Mouse (Mus musculus): Measurements from ENCODE around the gene Scin. TPM values are rescaled to one million over a fixed set of nuclear protein-coding genes. Genes with fewer than 3 reads are reported as not detected.
A peak's percentile ranks its signal among the peaks of the same experiment; 100 is the strongest.

Gene Scin
- polyA plus RNA-seq, 1 experiment from 2014 or later, result 0.36 TPM

- WGBS, result 98% methylated on average over 2 of the region's 2 CpGs
- H3K4me1 ChIP-seq, result no peaks in the 10 kb centered on the region
- no peaks in the 10 kb centered on the region for H3K27me3 ChIP-seq
- H3K27ac ChIP-seq, result no peak overlapping the region
- no peaks in the 10 kb centered on the region for H3K9me3 ChIP-seq
- H3K4me2 ChIP-seq, result no peak overlapping the region
- H3K9ac ChIP-seq, result no peak overlapping the region
- no peak for ATAC-seq (ENCODE audit: low FRiP score)
- no peak overlapping the region for H3K4me3 ChIP-seq (replicated peaks)
- H3K36me3 ChIP-seq (replicated peaks), result no peaks in the 10 kb centered on the region
Measured at GRCm38 (mm10) chr12:40102359-40102758, 31.7 kb downstream of the Scin start.

DNA sequence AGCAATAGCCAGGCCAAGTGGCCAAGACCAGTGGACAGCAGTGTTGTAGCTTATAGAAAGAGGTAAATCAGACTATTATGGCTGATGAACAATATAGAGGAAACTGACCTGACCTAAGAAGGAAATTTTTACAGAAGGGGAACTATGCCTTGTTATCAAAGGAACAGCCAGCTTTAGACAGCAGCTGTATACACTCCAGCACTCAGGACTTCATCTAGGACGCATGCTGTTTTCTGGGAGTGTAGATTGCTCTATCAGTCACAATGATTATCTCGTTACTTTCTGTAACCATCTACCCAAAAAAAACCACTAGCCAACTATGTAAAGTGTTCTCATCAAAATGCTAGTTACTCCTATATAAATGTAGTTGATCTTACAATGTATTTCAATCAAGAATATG, 34.6 kb downstream of the Scin start:
- H3K4me1 ChIP-seq, result no peaks in the 10 kb centered on the region
- no peak overlapping the region for H3K4me3 ChIP-seq (replicated peaks)
- ATAC-seq (ENCODE audit: low FRiP score), result no peak
- no peaks in the 10 kb centered on the region for H3K9me3 ChIP-seq
- no peaks in the 10 kb centered on the region for H3K36me3 ChIP-seq (replicated peaks)
- no peak overlapping the region for H3K9ac ChIP-seq
- H3K27ac ChIP-seq, result no peak overlapping the region
- H3K4me2 ChIP-seq, result no peak overlapping the region
- no peaks in the 10 kb centered on the region for H3K27me3 ChIP-seq
- 83% methylated on average over 2 of the region's 2 CpGs for WGBS

GRCm38 (mm10) chr12:40097449-40097848, 36.6 kb downstream of the Scin start:
- no peak for ATAC-seq (ENCODE audit: low FRiP score)
- WGBS, result 94% methylated on average over 4 of the region's 4 CpGs
- Histone ChIP-seq H3K4me2 (no peak overlapping the region), H3K36me3 (replicated peaks) (no peaks in the 10 kb centered on the region), H3K4me1 (no peaks in the 10 kb centered on the region), H3K9me3 (no peaks in the 10 kb centered on the region), H3K27me3 (no peaks in the 10 kb centered on the region), H3K9ac (no peak overlapping the region), H3K4me3 (replicated peaks) (no peak overlapping the region), H3K27ac (no peak overlapping the region)

DNA sequence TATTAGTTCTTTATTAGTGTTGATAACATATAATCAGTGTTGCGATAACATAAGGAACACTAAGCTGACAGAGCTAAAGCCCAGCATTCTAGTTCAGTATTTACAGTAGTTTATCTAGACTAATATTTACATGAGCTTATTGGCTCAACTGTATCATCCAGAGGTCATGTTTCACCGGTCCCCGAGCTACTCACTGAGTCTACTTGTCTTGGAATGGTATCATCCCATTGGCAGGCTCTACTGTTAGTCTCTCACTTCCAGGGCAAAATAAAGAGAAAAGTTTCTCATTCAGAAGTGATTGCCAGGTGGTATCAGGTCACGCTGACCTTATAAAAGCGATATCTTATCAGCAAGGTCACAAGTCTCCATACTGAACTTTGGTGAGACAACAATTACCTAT, 37.0 kb downstream of the Scin start:
- WGBS, result 95% methylated on average over 5 of the region's 5 CpGs
- Histone ChIP-seq H3K27me3 (no peaks in the 10 kb centered on the region), H3K4me3 (replicated peaks) (no peak overlapping the region), H3K36me3 (replicated peaks) (no peaks in the 10 kb centered on the region), H3K27ac (no peak overlapping the region), H3K9ac (no peak overlapping the region), H3K9me3 (no peaks in the 10 kb centered on the region), H3K4me2 (no peak overlapping the region), H3K4me1 (no peaks in the 10 kb centered on the region)
- no peak for ATAC-seq (ENCODE audit: low FRiP score)

DNA sequence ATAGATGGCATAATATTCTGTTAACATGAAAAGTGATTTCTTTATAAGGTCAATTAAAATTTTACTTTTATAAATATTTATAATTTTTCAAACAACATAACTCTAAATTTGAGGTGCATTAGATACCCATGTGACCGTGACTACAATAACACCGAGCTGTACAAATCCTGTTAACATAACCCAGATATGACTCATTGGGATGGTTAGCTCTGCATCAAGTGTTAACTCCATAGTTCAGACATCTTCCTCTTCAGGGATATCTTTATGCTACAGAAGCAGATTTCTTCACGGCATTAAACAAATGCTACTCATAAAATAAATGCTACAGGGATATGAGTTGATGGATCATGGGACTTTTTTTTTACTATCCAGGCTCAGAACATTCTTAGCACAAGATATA, 37.6 kb downstream of the Scin start:
- no peak for ATAC-seq (ENCODE audit: low FRiP score)
- 92% methylated on average over 3 of the region's 3 CpGs for WGBS

GRCm38 (mm10) chr12:40090017-40090416, 44.0 kb downstream of the Scin start:
- no peak overlapping the region for H3K27ac ChIP-seq
- 84% methylated on average over 3 of the region's 3 CpGs for WGBS
- H3K9ac ChIP-seq, result no peak overlapping the region
- no peak for ATAC-seq (ENCODE audit: low FRiP score)
- no peak overlapping the region for H3K4me2 ChIP-seq
- no peaks in the 10 kb centered on the region for H3K36me3 ChIP-seq (replicated peaks)
- H3K4me3 ChIP-seq (replicated peaks), result no peak overlapping the region
- H3K27me3 ChIP-seq, result no peaks in the 10 kb centered on the region
- peaks cover 6% of the 10 kb centered on the region; the same call in 1 of the 2 replicates for H3K4me1 ChIP-seq
- no peaks in the 10 kb centered on the region for H3K9me3 ChIP-seq

More for the DNA sequence above, 37.6 kb downstream of the Scin start:
- Histone ChIP-seq H3K9ac (no peak overlapping the region), H3K27me3 (no peaks in the 10 kb centered on the region), H3K36me3 (replicated peaks) (no peaks in the 10 kb centered on the region), H3K9me3 (no peaks in the 10 kb centered on the region), H3K27ac (no peak overlapping the region), H3K4me2 (no peak overlapping the region), H3K4me1 (no peaks in the 10 kb centered on the region), H3K4me3 (replicated peaks) (no peak overlapping the region)

DNA sequence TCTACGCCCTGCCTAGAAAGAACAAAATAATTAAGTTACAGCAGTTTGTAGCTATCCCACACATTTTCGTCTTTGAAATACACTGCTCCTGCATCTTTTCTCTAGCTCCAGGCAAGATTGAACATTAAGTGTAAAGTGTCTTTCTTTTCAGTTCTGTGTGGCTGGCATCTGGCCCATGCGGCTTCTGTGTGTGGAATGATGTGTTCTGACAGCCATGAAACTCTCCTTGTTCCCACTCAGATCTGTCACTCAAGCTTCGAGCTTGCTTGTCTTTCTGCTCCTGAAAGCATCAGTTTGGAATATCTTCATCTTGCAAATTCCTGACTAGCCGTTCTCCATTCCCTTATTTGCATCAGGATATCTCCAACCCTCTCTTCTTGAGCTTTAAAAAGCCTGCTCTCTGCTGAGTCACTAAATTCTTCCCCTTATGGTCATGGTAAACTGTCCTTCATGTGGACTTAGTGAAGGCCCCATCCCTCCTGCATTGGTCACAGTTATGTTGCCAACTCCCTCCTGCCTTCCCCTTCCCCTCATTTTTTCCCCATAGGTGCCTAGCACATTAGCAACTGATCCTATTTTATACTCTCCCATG, 48.2 kb downstream of the Scin start:
- Histone ChIP-seq H3K27me3 (no peaks in the 10 kb centered on the region), H3K9me3 (no peaks in the 10 kb centered on the region), H3K4me1 (peaks cover 6% of the 10 kb centered on the region; the same call in 1 of the 2 replicates), H3K27ac (no peak overlapping the region), H3K9ac (no peak overlapping the region), H3K4me2 (no peak overlapping the region), H3K36me3 (replicated peaks) (no peaks in the 10 kb centered on the region), H3K4me3 (replicated peaks) (no peak overlapping the region)
- 77% methylated on average over 5 of the region's 5 CpGs for WGBS
- no peak for ATAC-seq (ENCODE audit: low FRiP score)

DNA sequence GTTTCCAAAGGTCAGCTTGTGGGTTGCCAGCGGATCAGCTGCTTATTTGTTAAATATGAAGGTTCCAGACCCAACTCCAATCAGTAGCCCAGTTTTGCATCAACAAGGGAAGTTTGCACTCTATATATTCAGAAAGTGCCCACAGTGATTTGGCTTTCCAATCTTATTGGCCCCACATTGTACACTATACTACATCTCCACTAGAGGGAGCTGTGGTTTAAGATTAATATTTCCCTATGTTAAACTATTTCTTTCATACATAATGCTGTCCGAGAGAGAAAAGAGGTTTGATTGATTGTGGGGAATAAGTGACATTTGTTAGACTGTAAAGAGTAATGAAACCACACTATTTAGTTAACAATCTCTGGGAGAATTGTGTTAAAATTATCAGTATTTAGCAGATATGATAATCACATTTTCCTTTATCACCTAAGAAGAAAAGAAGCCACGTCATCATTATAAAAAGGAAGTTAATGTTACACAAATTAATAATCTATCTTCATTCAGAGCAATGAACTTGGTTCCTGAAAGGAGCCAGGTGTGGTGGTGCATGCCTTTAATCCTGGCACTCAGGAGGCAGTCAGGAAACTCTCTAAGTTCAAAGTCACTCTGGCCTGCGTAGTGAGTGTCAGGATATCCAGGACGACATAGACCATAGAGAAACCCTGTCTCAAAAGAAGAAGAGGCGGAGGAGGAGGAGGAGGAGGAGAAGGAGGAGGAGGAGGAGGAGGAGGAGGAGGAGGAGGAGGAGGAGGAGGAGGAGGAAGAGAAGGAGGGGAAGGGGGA, 51.4 kb downstream of the Scin start:
- WGBS, result 57% methylated on average over 5 of the region's 6 CpGs
- Histone ChIP-seq H3K4me3 (replicated peaks) (no peak overlapping the region), H3K4me2 (no peak overlapping the region), H3K27ac (no peak overlapping the region), H3K9ac (no peak overlapping the region), H3K27me3 (no peaks in the 10 kb centered on the region), H3K9me3 (no peaks in the 10 kb centered on the region), H3K36me3 (replicated peaks) (no peaks in the 10 kb centered on the region), H3K4me1 (peaks cover 6% of the 10 kb centered on the region; the same call in 1 of the 2 replicates)
- ATAC-seq (ENCODE audit: low FRiP score), result 0 out of 2 replicates have a peak, but pooled peaks have one; percentile 44

GRCm38 (mm10) chr12:40082048-40082447, 52.0 kb downstream of the Scin start:
- H3K27ac ChIP-seq, result no peak overlapping the region
- H3K4me3 ChIP-seq (replicated peaks), result no peak overlapping the region
- H3K27me3 ChIP-seq, result no peaks in the 10 kb centered on the region
- 78% methylated on average over 5 of the region's 5 CpGs for WGBS
- no peaks in the 10 kb centered on the region for H3K36me3 ChIP-seq (replicated peaks)
- H3K4me2 ChIP-seq, result no peak overlapping the region
- no peaks in the 10 kb centered on the region for H3K9me3 ChIP-seq
- H3K9ac ChIP-seq, result no peak overlapping the region
- peaks cover 6% of the 10 kb centered on the region; the same call in 1 of the 2 replicates for H3K4me1 ChIP-seq
- no peak for ATAC-seq (ENCODE audit: low FRiP score)

GRCm38 (mm10) chr12:40073660-40074059, 60.4 kb downstream of the Scin start:
- no peak overlapping the region for H3K4me2 ChIP-seq
- H3K9me3 ChIP-seq, result no peaks in the 10 kb centered on the region
- H3K27me3 ChIP-seq, result no peaks in the 10 kb centered on the region
- no peak overlapping the region for H3K9ac ChIP-seq
- WGBS, result 76% methylated on average over 5 of the region's 5 CpGs
- no peaks in the 10 kb centered on the region for H3K4me1 ChIP-seq
- ATAC-seq (ENCODE audit: low FRiP score), result no peak
- H3K4me3 ChIP-seq (replicated peaks), result no peak overlapping the region
- no peaks in the 10 kb centered on the region for H3K36me3 ChIP-seq (replicated peaks)
- no peak overlapping the region for H3K27ac ChIP-seq

- no peak for ATAC-seq (ENCODE audit: low FRiP score)
Measured at GRCm38 (mm10) chr12:40047024-40047423, 87.0 kb downstream of the Scin start.

DNA sequence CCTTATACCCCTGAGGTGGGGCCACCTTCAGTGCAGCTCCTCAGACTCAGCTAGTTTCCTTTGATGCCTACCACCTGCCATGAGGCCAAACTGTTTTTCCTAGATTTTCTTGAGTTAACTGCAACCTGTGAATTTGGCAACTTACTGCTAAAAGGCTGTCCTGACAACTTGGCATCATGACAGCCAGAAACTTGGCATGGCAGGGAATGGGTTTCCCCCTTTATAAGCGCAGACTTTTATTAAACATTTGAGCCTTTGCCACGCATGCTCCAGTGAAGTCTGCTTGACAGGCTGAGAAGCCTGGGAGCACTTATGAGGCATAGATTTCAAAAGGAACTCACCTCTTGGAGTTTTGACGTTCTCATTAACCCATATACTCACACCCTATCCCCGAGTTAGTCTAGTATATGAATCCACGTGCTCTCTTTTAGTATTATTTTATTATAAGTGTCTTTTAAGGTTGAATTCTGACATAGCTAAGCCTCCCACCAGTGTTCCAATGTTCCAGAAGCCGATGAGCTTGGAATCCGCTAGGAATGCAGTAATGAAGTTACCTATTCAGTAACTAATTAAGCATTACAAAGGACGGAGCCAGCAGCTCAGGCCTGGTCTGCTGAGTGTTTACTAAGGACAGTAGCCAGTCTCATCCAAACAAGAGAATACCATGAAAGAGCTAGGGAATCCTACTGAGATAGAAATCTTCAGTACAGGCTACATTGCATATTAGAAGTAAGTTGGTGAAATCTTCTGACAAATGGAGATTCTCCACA, 90.0 kb downstream of the Scin start:
- no peak overlapping the region for H3K27ac ChIP-seq
- 79% methylated on average over 8 of the region's 8 CpGs for WGBS
- H3K4me2 ChIP-seq, result no peak overlapping the region
- H3K9ac ChIP-seq, result no peak overlapping the region
- no peak overlapping the region for H3K4me3 ChIP-seq (replicated peaks)
- H3K4me1 ChIP-seq, result no peaks in the 10 kb centered on the region
- H3K36me3 ChIP-seq (replicated peaks), result no peaks in the 10 kb centered on the region
- H3K9me3 ChIP-seq, result no peaks in the 10 kb centered on the region
- H3K27me3 ChIP-seq, result 0 out of 2 replicates have a peak, but pooled peaks cover 3% of the 10 kb centered on the region
- no peak for ATAC-seq (ENCODE audit: low FRiP score)

More at GRCm38 (mm10) chr12:40047024-40047423, 87.0 kb downstream of the Scin start:
- WGBS, result 79% methylated on average over 1 of the region's 1 CpGs
- Histone ChIP-seq H3K4me1 (no peaks in the 10 kb centered on the region), H3K27me3 (no peaks in the 10 kb centered on the region), H3K4me2 (no peak overlapping the region), H3K4me3 (replicated peaks) (no peak overlapping the region), H3K9ac (no peak overlapping the region), H3K9me3 (no peaks in the 10 kb centered on the region), H3K36me3 (replicated peaks) (no peaks in the 10 kb centered on the region), H3K27ac (no peak overlapping the region)
